Mouse (Mus musculus): ENCODE measurements around the gene Pofut2. TPM values are rescaled to one million over a fixed set of nuclear protein-coding genes. Genes with fewer than 3 reads are reported as not detected.
"Not testable (repeated sequence)": the region's sequence is repeated elsewhere in the genome, so short reads cannot be mapped to it uniquely, and the experiment has no call there.

Gene Pofut2
- total RNA-seq, 2 experiments from 2014 or later = 30.3 to 30.9 TPM

GRCm38 (mm10) chr10:77260166-77260875 lies 1.3 kb downstream of the Pofut2 start:
- no peak for DNase-seq (ENCODE audit: low spot score in 2 of 2)

- no peak for DNase-seq (ENCODE audit: low spot score in 2 of 2)
Observed at GRCm38 (mm10) chr10:77266281-77266680, 7.3 kb downstream of the Pofut2 start.

- no peak for DNase-seq (ENCODE audit: low spot score in 2 of 2)
Observed at GRCm38 (mm10) chr10:77267027-77267426, 8.0 kb downstream of the Pofut2 start.

GRCm38 (mm10) chr10:77269129-77269528 lies 10.1 kb downstream of the Pofut2 start:
- DNase-seq (ENCODE audit: low spot score in 2 of 2) = no peak

GRCm38 (mm10) chr10:77272980-77273730 lies 14.1 kb downstream of the Pofut2 start:
- no peak for DNase-seq (ENCODE audit: low spot score in 2 of 2)

GRCm38 (mm10) chr10:77273798-77274197 lies 14.8 kb downstream of the Pofut2 start:
- no peak for DNase-seq (ENCODE audit: low spot score in 2 of 2)

- not testable (repeated sequence) for DNase-seq (ENCODE audit: low spot score in 2 of 2)
Observed at GRCm38 (mm10) chr10:77282085-77282484, 23.1 kb downstream of the Pofut2 start.

GRCm38 (mm10) chr10:77282822-77283221 lies 23.8 kb downstream of the Pofut2 start:
- DNase-seq (ENCODE audit: low spot score in 2 of 2) = peak; percentile 50 to 87

- no peak for DNase-seq (ENCODE audit: low spot score in 2 of 2)
Observed at GRCm38 (mm10) chr10:77284832-77285231, 25.8 kb downstream of the Pofut2 start.

GRCm38 (mm10) chr10:77287626-77288025 lies 28.6 kb downstream of the Pofut2 start:
- no peak for DNase-seq (ENCODE audit: low spot score in 2 of 2)

- no peak for DNase-seq (ENCODE audit: low spot score in 2 of 2)
Observed at GRCm38 (mm10) chr10:77288639-77289195, 29.7 kb downstream of the Pofut2 start.

GRCm38 (mm10) chr10:77289559-77289958 lies 30.5 kb downstream of the Pofut2 start:
- DNase-seq (ENCODE audit: low spot score in 2 of 2) = no peak

- no peak for DNase-seq (ENCODE audit: low spot score in 2 of 2)
Observed at GRCm38 (mm10) chr10:77290624-77291366, 31.8 kb downstream of the Pofut2 start.

- peak; percentile 29 to 58 for DNase-seq (ENCODE audit: low spot score in 2 of 2)
Observed at GRCm38 (mm10) chr10:77294691-77295090, 35.7 kb downstream of the Pofut2 start.

- DNase-seq (ENCODE audit: low spot score in 2 of 2) = no peak
Observed at GRCm38 (mm10) chr10:77298621-77299020, 39.6 kb downstream of the Pofut2 start.

GRCm38 (mm10) chr10:77299194-77299593 lies 40.2 kb downstream of the Pofut2 start:
- DNase-seq (ENCODE audit: low spot score in 2 of 2) = no peak

- DNase-seq (ENCODE audit: low spot score in 2 of 2) = no peak
Observed at GRCm38 (mm10) chr10:77300237-77300933, 41.4 kb downstream of the Pofut2 start.

- DNase-seq (ENCODE audit: low spot score in 2 of 2) = no peak
Observed at GRCm38 (mm10) chr10:77300934-77301297, 41.9 kb downstream of the Pofut2 start.

GRCm38 (mm10) chr10:77304362-77304761 lies 45.3 kb downstream of the Pofut2 start:
- DNase-seq (ENCODE audit: low spot score in 2 of 2) = no peak

GRCm38 (mm10) chr10:77304840-77305533 lies 46.0 kb downstream of the Pofut2 start:
- DNase-seq (ENCODE audit: low spot score in 2 of 2) = no peak

All from layer of hippocampus, adult 18-20 months (tissue).